Mouse (Mus musculus): Measurements from ENCODE around the gene Lin37. TPM values are rescaled to one million over a fixed set of nuclear protein-coding genes. Genes with fewer than 3 reads are reported as not detected.

Lin37 gene
- polyA plus RNA-seq, 1 experiment: 33.8 TPM

DNA sequence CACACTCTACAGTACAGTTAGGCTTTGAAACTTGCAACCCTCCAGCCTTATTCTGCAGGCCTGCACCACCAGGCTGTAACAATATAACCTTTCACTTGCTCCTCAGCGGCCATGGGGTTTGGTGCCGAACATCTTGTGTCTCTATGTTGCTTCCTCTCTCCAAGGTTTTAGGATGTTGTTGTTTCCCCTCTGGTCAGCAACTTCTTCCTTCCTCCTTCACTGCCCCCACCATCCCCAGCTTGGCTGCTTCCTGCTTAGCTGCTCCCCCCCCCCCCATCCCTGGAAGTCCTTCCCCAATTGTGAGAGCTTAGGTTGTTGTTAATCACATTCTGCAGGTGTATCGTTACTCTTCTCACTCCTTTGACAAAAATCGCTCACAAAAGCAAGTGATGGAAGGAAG lies 51.6 kb downstream of the Lin37 start:
- Histone ChIP-seq H3K27me3 (replicated peaks; ENCODE audit: control insufficient read depth, insufficient read depth, low read length) (no peaks in the 10 kb centered on the region), H3K27ac (ENCODE audit: insufficient read depth, low read depth, low read length) (no peak overlapping the region), H3K36me3 (ENCODE audit: control insufficient read depth, insufficient read depth, low read length) (no peaks in the 10 kb centered on the region), H3K4me3 (ENCODE audit: insufficient read depth, low read depth, low read length) (no peak overlapping the region), H3K4me1 (ENCODE audit: control insufficient read depth, insufficient read depth, low read length) (no peaks in the 10 kb centered on the region)
- TF ChIP-seq POLR2A (IDR thresholded peaks at IDR 0.05; ENCODE audit: low read depth, low read length) (no peak), CTCF (conservative IDR thresholded peaks at IDR 0.05; ENCODE audit: insufficient read depth, insufficient read length, low read depth, low read length) (no peak)
- 58% methylated on average over 4 of the region's 4 CpGs for WGBS
- DNase-seq: no peak

Other genes starting within 250 kb of the Lin37 start
- 162 and 170 TPM in 2 replicates for gene Syne4, start 245.0 kb downstream of the Lin37 start, polyA plus RNA-seq (2012; rRNA removed)
- 0.42 and 1.1 TPM in 2 replicates for gene E130208F15Rik, start 238.1 kb downstream of the Lin37 start, polyA plus RNA-seq (2012; rRNA removed)
- gene Sdhaf1, start 235.9 kb downstream of the Lin37 start, polyA plus RNA-seq (2012; rRNA removed): 26.4 and 27.3 TPM in 2 replicates
- 9.6 and 11.6 TPM in 2 replicates for gene Lrfn3, start 197.1 kb downstream of the Lin37 start, polyA plus RNA-seq (2012; rRNA removed)
- 51.3 and 83.0 TPM in 2 replicates for gene Tyrobp, start 146.1 kb downstream of the Lin37 start, polyA plus RNA-seq (2012; rRNA removed)
- 3.7 and 12.0 TPM in 2 replicates for gene Hcst, start 140.0 kb downstream of the Lin37 start, polyA plus RNA-seq (2012; rRNA removed)
- 1.8 and 3.1 TPM in 2 replicates for gene Nfkbid, start 138.1 kb downstream of the Lin37 start, polyA plus RNA-seq (2012; rRNA removed)
- gene Aplp1, start 114.3 kb downstream of the Lin37 start, polyA plus RNA-seq (2012; rRNA removed): 13.0 and 14.2 TPM in 2 replicates
- gene Kirrel2, start 102.1 kb downstream of the Lin37 start, polyA plus RNA-seq (2012; rRNA removed): 0.30 and 0.33 TPM in 2 replicates
- 39.9 and 41.1 TPM in 2 replicates for gene Nphs1, start 101.5 kb downstream of the Lin37 start, polyA plus RNA-seq (2012; rRNA removed)
- 218 and 246 TPM in 2 replicates for gene Prodh2, start 66.2 kb downstream of the Lin37 start, polyA plus RNA-seq (2012; rRNA removed)
- gene Arhgap33, start 24.8 kb downstream of the Lin37 start, polyA plus RNA-seq (2012; rRNA removed): 7.4 and 7.8 TPM in 2 replicates
- 21.6 and 50.4 TPM in 2 replicates for gene Hspb6, start 7.7 kb downstream of the Lin37 start, polyA plus RNA-seq (2012; rRNA removed)
- 7.1 and 8.5 TPM in 2 replicates for gene Proser3, start 7.5 kb downstream of the Lin37 start, polyA plus RNA-seq (2012; rRNA removed)
- 47.9 and 54.5 TPM in 2 replicates for gene U2af1l4, start 3.5 kb upstream of the Lin37 start, polyA plus RNA-seq (2012; rRNA removed)
- 1.5 and 1.9 TPM in 2 replicates for gene Gm49396, start 3.5 kb upstream of the Lin37 start, polyA plus RNA-seq (2012; rRNA removed)
- gene Psenen, start 3.8 kb upstream of the Lin37 start, polyA plus RNA-seq (2012; rRNA removed): 168 and 223 TPM in 2 replicates
- 5.2 and 5.4 TPM in 2 replicates for gene Igflr1, start 5.6 kb upstream of the Lin37 start, polyA plus RNA-seq (2012; rRNA removed)
- 26.7 and 31.6 TPM in 2 replicates for gene Kmt2b, start 28.9 kb upstream of the Lin37 start, polyA plus RNA-seq (2012; rRNA removed)
- 1.3 and 1.4 TPM in 2 replicates for gene Zbtb32, start 39.1 kb upstream of the Lin37 start, polyA plus RNA-seq (2012; rRNA removed)
- gene Upk1a, start 53.0 kb upstream of the Lin37 start, polyA plus RNA-seq (2012; rRNA removed): 23.6 and 34.5 TPM in 2 replicates
- 1,228 and 1,575 TPM in 2 replicates for gene Cox6b1, start 66.3 kb upstream of the Lin37 start, polyA plus RNA-seq (2012; rRNA removed)
- not detected in 2 replicates for gene Etv2, start 76.0 kb upstream of the Lin37 start, polyA plus RNA-seq (2012; rRNA removed)
- gene Rbm42, start 90.5 kb upstream of the Lin37 start, polyA plus RNA-seq (2012; rRNA removed): 46.0 and 51.4 TPM in 2 replicates
- 8.9 and 9.1 TPM in 2 replicates for gene Haus5, start 105.2 kb upstream of the Lin37 start, polyA plus RNA-seq (2012; rRNA removed)
- not detected in 2 replicates for gene Pmis2, start 111.8 kb upstream of the Lin37 start, polyA plus RNA-seq (2012; rRNA removed)
- gene 2200002J24Rik, start 139.1 kb upstream of the Lin37 start, polyA plus RNA-seq (2012; rRNA removed): 0.96 and 1.4 TPM in 2 replicates
- 33.1 and 39.1 TPM in 2 replicates for gene Atp4a, start 152.4 kb upstream of the Lin37 start, polyA plus RNA-seq (2012; rRNA removed)
- gene Tmem147, start 169.7 kb upstream of the Lin37 start, polyA plus RNA-seq (2012; rRNA removed): 457 and 511 TPM in 2 replicates
- 0.31 and 0.86 TPM in 2 replicates for gene Gapdhs, start 183.8 kb upstream of the Lin37 start, polyA plus RNA-seq (2012; rRNA removed)
- 1.4 and 1.9 TPM in 2 replicates for gene Sbsn, start 191.6 kb upstream of the Lin37 start, polyA plus RNA-seq (2012; rRNA removed)
- 2.1 and 2.2 TPM in 2 replicates for gene Dmkn, start 203.9 kb upstream of the Lin37 start, polyA plus RNA-seq (2012; rRNA removed)
- 0.50 TPM in 1 of 2 replicates, not detected in the other for gene Krtdap, start 228.1 kb upstream of the Lin37 start, polyA plus RNA-seq (2012; rRNA removed)